Mouse (Mus musculus): Measurements from ENCODE around the gene Zfhx3. TPM values are rescaled to one million over a fixed set of nuclear protein-coding genes. Genes with fewer than 3 reads are reported as not detected.

The Zfhx3 gene
- polyA plus RNA-seq, 1 experiment from 2014 or later, result 4.3 TPM

DNA sequence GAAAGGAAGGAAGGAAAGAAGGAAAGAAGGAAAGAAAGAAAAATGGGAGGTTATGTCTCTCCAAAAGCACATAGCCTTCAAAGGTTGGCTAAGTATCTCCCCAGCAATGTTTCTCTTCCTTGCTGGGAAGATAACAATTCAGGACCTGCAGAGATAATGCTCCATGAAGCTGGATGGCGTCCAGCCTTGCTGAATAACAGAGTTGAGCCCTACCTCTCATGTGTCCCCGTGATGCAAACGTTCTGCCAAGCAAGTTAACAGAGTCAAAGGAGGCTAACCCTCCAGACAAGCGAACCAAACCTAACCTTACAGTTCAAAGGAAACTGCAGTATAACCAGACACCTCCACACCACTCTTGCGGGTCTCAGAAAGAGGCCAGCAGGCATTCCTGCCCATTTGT is 681.2 kb downstream of the Zfhx3 start:
- ChIA-PET CTCF (no interaction called here), POLR2A (no interaction called here)
- no peak for TF ChIP-seq CTCF (IDR thresholded peaks at IDR 0.05)
- in situ Hi-C loops (cut with MboI; ENCODE audit: low pct_unique_long_range_greater_than_20kb), result no loop called here
- ATAC-seq, result no peak
- H3K27me3 ChIP-seq, result peaks cover 6% of the 10 kb centered on the region
- no peak for DNase-seq (ENCODE audit: low read depth, low spot score)

DNA sequence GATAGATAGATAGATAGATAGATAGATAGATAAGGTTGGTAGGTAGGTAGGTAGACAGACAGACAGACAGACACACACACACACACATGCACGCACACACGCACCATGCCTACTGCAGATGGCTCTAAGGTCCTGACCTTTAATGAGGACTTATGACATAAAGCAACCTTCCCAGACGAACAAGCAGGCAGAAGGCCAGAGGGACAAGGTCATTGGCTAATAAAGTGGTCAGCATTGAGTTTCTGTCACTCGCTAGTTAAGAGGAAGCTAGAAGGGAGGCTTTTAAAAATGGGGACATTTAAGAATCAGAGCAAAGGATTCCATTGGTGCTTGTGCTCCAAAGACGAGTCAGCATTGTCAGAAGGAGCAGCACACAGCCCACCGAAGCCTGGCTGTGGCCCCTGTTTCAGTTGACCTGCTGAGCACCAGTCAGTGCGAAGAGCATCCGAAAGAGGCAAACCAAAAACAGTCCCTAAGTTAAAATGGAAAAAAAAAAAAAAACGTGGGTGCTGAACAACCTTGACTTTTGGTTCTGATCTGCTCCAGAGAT is 683.2 kb downstream of the Zfhx3 start:
- no peak for ATAC-seq
- ChIA-PET POLR2A (no interaction called here), CTCF (interaction anchor here (1.1 kb wide), 1 partner anchor 13 kb away, joined by 3 read pairs; no protein-coding TSS in a partner anchor)
- peaks cover 12% of the 10 kb centered on the region for H3K27me3 ChIP-seq
- in situ Hi-C loops (cut with MboI; ENCODE audit: low pct_unique_long_range_greater_than_20kb), result no loop called here
- no peak for TF ChIP-seq CTCF (IDR thresholded peaks at IDR 0.05)
- no peak for DNase-seq (ENCODE audit: low read depth, low spot score)

DNA sequence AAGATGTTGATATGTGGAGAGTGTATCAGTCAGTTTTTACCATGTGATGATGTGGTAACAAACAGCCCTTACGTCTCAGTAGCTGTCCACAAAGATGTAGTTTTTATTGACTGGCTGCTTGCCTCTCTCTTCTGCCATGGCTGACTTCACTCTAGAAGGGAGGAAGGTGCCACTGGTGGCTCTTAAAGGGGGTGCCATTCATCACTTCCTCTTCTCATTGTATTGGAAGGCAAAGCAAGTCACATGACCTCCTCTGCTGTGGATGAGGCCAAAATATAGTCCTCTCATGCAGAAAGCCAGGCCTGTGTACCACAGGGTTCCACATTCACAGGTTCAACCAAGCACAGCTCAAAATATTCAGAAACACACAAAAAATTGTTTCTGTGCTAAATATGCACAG is 688.6 kb downstream of the Zfhx3 start:
- H3K27me3 ChIP-seq, result peaks cover 13% of the 10 kb centered on the region
- CTCF ChIA-PET, result interaction anchor here (0.6 kb wide), 1 partner anchor 22 kb away, joined by 3 read pairs; no protein-coding TSS in a partner anchor
- DNase-seq (ENCODE audit: low read depth, low spot score) (no peak), ATAC-seq (no peak)
- in situ Hi-C loops (cut with MboI; ENCODE audit: low pct_unique_long_range_greater_than_20kb), result no loop called here
- no peak for TF ChIP-seq CTCF (IDR thresholded peaks at IDR 0.05)
- POLR2A ChIA-PET, result no interaction called here

- no peak for TF ChIP-seq CTCF (IDR thresholded peaks at IDR 0.05)
- CTCF ChIA-PET, result no interaction called here
- POLR2A ChIA-PET, result no interaction called here
- in situ Hi-C loops (cut with MboI; ENCODE audit: low pct_unique_long_range_greater_than_20kb), result no loop called here
- no peak for DNase-seq (ENCODE audit: low read depth, low spot score)
- peaks cover 10% of the 10 kb centered on the region for H3K27me3 ChIP-seq
- no peak for ATAC-seq
Observed at GRCm38 (mm10) chr8:108634282-108634681, 691.8 kb downstream of the Zfhx3 start.

GRCm38 (mm10) chr8:108637887-108638286 is 695.4 kb downstream of the Zfhx3 start:
- H3K27me3 ChIP-seq, result peaks cover 7% of the 10 kb centered on the region
- in situ Hi-C loops (cut with MboI; ENCODE audit: low pct_unique_long_range_greater_than_20kb), result no loop called here
- ChIA-PET CTCF (no interaction called here), POLR2A (no interaction called here)
- ATAC-seq, result no peak
- no peak for DNase-seq (ENCODE audit: low read depth, low spot score)
- no peak for TF ChIP-seq CTCF (IDR thresholded peaks at IDR 0.05)

DNA sequence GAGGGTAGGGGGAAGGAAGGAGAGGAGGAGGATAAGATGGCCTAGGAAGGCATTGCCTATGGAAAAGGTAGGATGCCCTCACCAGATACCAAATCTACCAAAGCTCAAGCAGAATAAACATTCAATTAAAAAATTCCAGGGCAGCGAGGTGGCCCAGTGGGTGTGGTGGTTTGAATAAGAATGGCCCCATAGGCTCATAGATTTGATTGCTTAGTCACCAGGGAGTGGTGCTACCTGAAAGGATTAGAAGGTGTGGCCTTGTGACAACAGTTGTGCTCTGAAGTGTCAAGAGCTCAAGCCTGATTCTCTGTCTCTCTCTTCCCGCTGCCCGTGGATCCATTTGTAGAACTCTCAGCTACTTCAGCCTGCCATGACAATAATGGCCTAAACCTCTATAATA is 703.2 kb downstream of the Zfhx3 start:
- TF ChIP-seq CTCF (IDR thresholded peaks at IDR 0.05), result no peak
- ATAC-seq (no peak), DNase-seq (ENCODE audit: low read depth, low spot score) (no peak)
- POLR2A ChIA-PET, result no interaction called here
- H3K27me3 ChIP-seq, result peaks cover 3% of the 10 kb centered on the region
- CTCF ChIA-PET, result no interaction called here
- in situ Hi-C loops (cut with MboI; ENCODE audit: low pct_unique_long_range_greater_than_20kb), result no loop called here

DNA sequence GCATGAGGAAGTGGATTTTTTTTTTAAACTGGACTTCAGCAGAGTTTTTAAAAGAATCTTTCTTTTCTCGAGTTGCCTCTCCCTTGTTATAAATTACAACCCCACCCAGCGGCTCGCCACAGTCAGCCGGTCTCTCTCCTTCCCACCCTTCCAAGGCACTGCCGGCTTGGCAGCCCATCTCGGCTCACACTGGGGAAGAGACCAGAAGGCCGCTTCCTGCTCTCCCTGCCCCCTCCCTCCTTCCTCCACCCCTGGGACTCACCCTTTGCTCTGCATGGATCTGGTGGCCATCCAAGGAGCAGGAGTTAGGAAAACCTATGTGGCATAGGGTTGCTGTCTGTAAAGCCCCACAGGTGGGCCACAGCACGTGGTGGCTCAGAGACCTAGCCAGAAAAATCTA is 705.1 kb downstream of the Zfhx3 start:
- CTCF ChIA-PET, result no interaction called here
- no peak for DNase-seq (ENCODE audit: low read depth, low spot score)
- TF ChIP-seq CTCF (IDR thresholded peaks at IDR 0.05), result no peak
- no peak for ATAC-seq
- H3K27me3 ChIP-seq, result peaks cover 3% of the 10 kb centered on the region
- in situ Hi-C loops (cut with MboI; ENCODE audit: low pct_unique_long_range_greater_than_20kb), result no loop called here
- POLR2A ChIA-PET, result no interaction called here

- CTCF ChIA-PET, result no interaction called here
- peaks cover 4% of the 10 kb centered on the region for H3K27me3 ChIP-seq
- no peak for ATAC-seq
- no peak for DNase-seq (ENCODE audit: low read depth, low spot score)
- no peak for TF ChIP-seq CTCF (IDR thresholded peaks at IDR 0.05)
- POLR2A ChIA-PET, result no interaction called here
- in situ Hi-C loops (cut with MboI; ENCODE audit: low pct_unique_long_range_greater_than_20kb), result no loop called here
Observed at GRCm38 (mm10) chr8:108648993-108649392, 706.5 kb downstream of the Zfhx3 start.

DNA sequence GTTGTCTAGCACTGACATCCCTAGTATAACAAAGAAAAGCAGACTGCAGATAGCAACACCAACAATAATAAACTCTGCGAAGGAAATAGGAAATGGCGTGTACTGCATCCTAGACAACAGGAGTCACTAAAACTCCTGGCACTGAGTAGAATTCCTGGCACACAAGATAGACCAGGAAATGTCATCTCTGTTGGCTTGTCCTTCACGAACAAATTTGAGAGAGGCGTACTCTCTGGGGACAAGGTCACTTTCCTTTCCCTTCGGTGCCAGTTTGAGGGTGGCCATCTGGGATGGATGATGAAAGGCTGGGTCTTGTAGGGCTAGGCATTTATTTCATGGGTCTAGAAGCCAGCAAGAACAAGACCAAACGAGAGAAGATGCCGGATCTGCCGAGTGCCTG is 708.4 kb downstream of the Zfhx3 start:
- no peak for TF ChIP-seq CTCF (IDR thresholded peaks at IDR 0.05)
- ChIA-PET CTCF (no interaction called here), POLR2A (interaction anchor here (0.6 kb wide), 1 partner anchor 18 kb away, joined by 3 read pairs; no protein-coding TSS in a partner anchor)
- no peak for DNase-seq (ENCODE audit: low read depth, low spot score)
- in situ Hi-C loops (cut with MboI; ENCODE audit: low pct_unique_long_range_greater_than_20kb), result no loop called here
- H3K27me3 ChIP-seq, result peaks cover 11% of the 10 kb centered on the region
- no peak for ATAC-seq

DNA sequence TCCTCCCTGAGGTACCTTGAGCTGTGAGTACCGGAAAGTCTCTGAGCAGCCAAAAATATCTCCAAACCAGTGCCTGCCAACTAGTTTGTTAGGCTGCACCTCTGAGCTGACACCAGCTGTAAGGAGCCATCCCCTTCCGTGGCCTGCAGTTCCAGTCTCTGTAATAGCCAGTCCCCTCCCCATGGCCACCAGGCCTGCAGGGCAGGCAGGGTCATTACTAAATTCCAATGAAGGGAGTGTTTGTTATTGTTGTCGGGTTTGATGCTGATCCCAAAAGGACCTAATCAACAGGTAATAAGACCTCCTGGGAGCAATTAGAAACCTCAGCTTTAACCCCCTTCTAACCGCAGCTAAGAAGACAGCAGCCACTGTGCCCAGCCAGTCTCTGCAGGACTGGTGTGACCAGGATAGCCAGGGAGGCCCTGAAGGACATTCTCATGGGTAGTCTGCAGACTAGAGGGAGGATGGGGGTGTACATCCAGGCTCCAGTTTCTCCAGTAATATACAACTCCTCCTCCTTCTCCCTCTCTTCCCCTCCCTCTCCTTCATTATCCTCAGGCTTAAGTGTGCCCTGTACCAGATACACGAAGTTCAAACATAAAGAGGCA is 719.1 kb downstream of the Zfhx3 start:
- peaks cover 6% of the 10 kb centered on the region for H3K27me3 ChIP-seq
- POLR2A ChIA-PET, result no interaction called here
- TF ChIP-seq CTCF (IDR thresholded peaks at IDR 0.05), result no peak
- in situ Hi-C loops (cut with MboI; ENCODE audit: low pct_unique_long_range_greater_than_20kb), result no loop called here
- CTCF ChIA-PET, result interaction anchor here (1.0 kb wide), 1 partner anchor 25 kb away, joined by 3 read pairs; no protein-coding TSS in a partner anchor
- ATAC-seq, result no peak
- no peak for DNase-seq (ENCODE audit: low read depth, low spot score)

DNA sequence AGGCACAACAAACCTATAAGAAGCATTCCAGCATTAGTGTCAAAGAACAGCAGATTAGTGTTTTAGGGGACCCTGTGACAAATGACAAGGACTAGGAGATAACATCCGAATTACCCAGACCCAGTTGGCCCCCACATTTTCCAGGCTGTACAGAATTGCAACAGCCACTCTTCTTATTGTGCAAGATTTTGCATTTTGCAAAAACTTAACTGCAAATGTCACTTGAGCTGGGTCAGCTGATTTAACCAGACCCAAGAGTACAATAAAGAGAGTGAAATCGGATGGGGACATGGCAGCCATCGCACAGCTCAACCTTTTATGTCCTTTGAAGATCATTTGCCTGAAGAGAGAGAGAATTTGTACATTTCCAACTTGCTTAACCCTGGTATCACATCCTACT is 720.3 kb downstream of the Zfhx3 start:
- in situ Hi-C loops (cut with MboI; ENCODE audit: low pct_unique_long_range_greater_than_20kb), result no loop called here
- no peak for TF ChIP-seq CTCF (IDR thresholded peaks at IDR 0.05)
- ChIA-PET POLR2A (no interaction called here), CTCF (no interaction called here)
- no peak for ATAC-seq
- no peak for DNase-seq (ENCODE audit: low read depth, low spot score)
- no peaks in the 10 kb centered on the region for H3K27me3 ChIP-seq

Data from Patski (cell line).